Mouse (Mus musculus) hematopoietic multipotent progenitor cell, adult 10-12 weeks (in vitro differentiated cells): ENCODE measurements around the gene Psmg4. TPM values are rescaled to one million over a fixed set of nuclear protein-coding genes. Genes with fewer than 3 reads are reported as not detected.

Experiments used
- polyA plus RNA-seq: library from polyadenylated mRNA; stranded (reverse); fragments of >175 nt; gene quantifications from 2 replicates; pipeline ENCODE4 v1.2.3, GENCODE M21; 2012; ENCODE audit warnings: low replicate concordance

Gene Psmg4
- 45.7 and 63.0 TPM in 2 replicates for polyA plus RNA-seq

GRCm38 (mm10) chr13:34162491-34163303 lies at the start of gene Psmg4:
TSS of gene Psmg4 (plus strand) at chr13:34162964.

GRCm38 (mm10) chr13:34130226-34130731 lies 32.5 kb upstream of the Psmg4 start, which contains the start of gene Tubb2b:
TSS of gene Tubb2b (minus strand) at chr13:34130466.

Other genes with a start within 250 kb of the Psmg4 start
- 0.81 and 1.2 TPM in 2 replicates for gene Nqo2, start 198.3 kb upstream of the Psmg4 start, polyA plus RNA-seq
- 7.7 and 20.4 TPM in 2 replicates for gene Ripk1, start 160.6 kb upstream of the Psmg4 start, polyA plus RNA-seq
- 15.1 and 22.0 TPM in 2 replicates for gene Serpinb6a, start 160.2 kb upstream of the Psmg4 start, polyA plus RNA-seq
- gene Bphl, start 125.4 kb upstream of the Psmg4 start, polyA plus RNA-seq = 8.2 and 10.2 TPM in 2 replicates
- 6.4 and 33.7 TPM in 2 replicates for gene Tubb2a, start 85.0 kb upstream of the Psmg4 start, polyA plus RNA-seq
- 5.4 and 8.5 TPM in 2 replicates for gene Tubb2b, start 32.5 kb upstream of the Psmg4 start, polyA plus RNA-seq
- 20.2 and 21.0 TPM in 2 replicates for gene Slc22a23, start 182.2 kb downstream of the Psmg4 start, polyA plus RNA-seq